Mouse (Mus musculus) CD4-positive naive resting alpha-beta T cell, adult 76 days (primary cell): ENCODE measurements around the gene Nr0b1. TPM values are rescaled to one million over a fixed set of nuclear protein-coding genes. Genes with fewer than 3 reads are reported as not detected.

ENCODE experiments used
- total RNA-seq: library from RNA; stranded (reverse); gene quantifications from one replicate; pipeline ENCODE4 v1.2.4, GENCODE M21; 2023

Nr0b1 gene
- not detected for total RNA-seq

GRCm38 (mm10) chrX:86191614-86192419 is at the start of gene Nr0b1:
Nr0b1 (plus strand) TSS chrX:86191764.

Other genes with a start within 250 kb of the Nr0b1 start
- gene Samt3, start 147.6 kb upstream of the Nr0b1 start, total RNA-seq = not detected
- not detected for gene Mageb4, start 113.3 kb downstream of the Nr0b1 start, total RNA-seq